Mouse (Mus musculus): ENCODE data around the gene Zfp956. TPM values are rescaled to one million over a fixed set of nuclear protein-coding genes. Genes with fewer than 3 reads are reported as not detected.
"Not testable (repeated sequence)": the region's sequence is repeated elsewhere in the genome, so short reads cannot be mapped to it uniquely, and the experiment has no call there.

Zfp956 gene
- polyA plus RNA-seq, 1 experiment from 2014 or later, result 2.8 TPM

- Histone ChIP-seq H3K4me1 (replicated peaks) (peaks cover 10% of the 10 kb centered on the region), H3K27ac (ENCODE audit: poor library complexity, severe bottlenecking) (peak within 1 kb of the TSS; percentile 97), H3K4me3 (peak within 1 kb of the TSS; percentile 92), H3K9ac (peak within 1 kb of the TSS; percentile 89), H3K9me3 (replicated peaks) (no peaks in the 10 kb centered on the region), H3K4me2 (peak within 1 kb of the TSS; percentile 90), H3K36me3 (no peaks in the 10 kb centered on the region), H3K27me3 (replicated peaks) (no peaks in the 10 kb centered on the region)
- ATAC-seq (ENCODE audit: insufficient number of reproducible peaks, low FRiP score), result peak; percentile 93
- WGBS, result under 1% methylated on average over 67 of the region's 67 CpGs
Measured at GRCm38 (mm10) chr6:47920447-47921340, 32.5 kb upstream of the Zfp956 start, which contains the start of gene Zfp212. Gene Zfp212 (plus strand): TSS chr6:47920476.

GRCm38 (mm10) chr6:47942461-47942860, 10.7 kb upstream of the Zfp956 start:
- WGBS, result 48% methylated on average over 12 of the region's 12 CpGs
- Histone ChIP-seq H3K4me2 (peak overlapping the region; percentile 90), H3K27me3 (replicated peaks) (peaks cover 12% of the 10 kb centered on the region), H3K9me3 (replicated peaks) (no peaks in the 10 kb centered on the region; the same call in 1 of the 2 replicates), H3K9ac (no peak overlapping the region), H3K36me3 (peaks cover 14% of the 10 kb centered on the region; the same call in 1 of the 2 replicates), H3K4me3 (peak overlapping the region; percentile 54), H3K27ac (ENCODE audit: poor library complexity, severe bottlenecking) (no peak overlapping the region), H3K4me1 (replicated peaks) (peaks cover 11% of the 10 kb centered on the region)
- ATAC-seq (ENCODE audit: insufficient number of reproducible peaks, low FRiP score), result no peak

- peaks cover 14% of the 10 kb centered on the region; the same call in 1 of the 2 replicates for H3K36me3 ChIP-seq
- H3K9ac ChIP-seq, result peak overlapping the region; percentile 64
- H3K4me3 ChIP-seq, result peak overlapping the region; percentile 54
- ATAC-seq (ENCODE audit: insufficient number of reproducible peaks, low FRiP score), result peak; percentile 89
- H3K9me3 ChIP-seq (replicated peaks), result no peaks in the 10 kb centered on the region; the same call in 1 of the 2 replicates
- peaks cover 12% of the 10 kb centered on the region for H3K27me3 ChIP-seq (replicated peaks)
- WGBS, result 8% methylated on average over 64 of the region's 64 CpGs
- H3K4me2 ChIP-seq, result peak overlapping the region; percentile 90
- peaks cover 11% of the 10 kb centered on the region for H3K4me1 ChIP-seq (replicated peaks)
- H3K27ac ChIP-seq (ENCODE audit: poor library complexity, severe bottlenecking), result no peak overlapping the region
Measured at GRCm38 (mm10) chr6:47943021-47943691, 10.0 kb upstream of the Zfp956 start.

GRCm38 (mm10) chr6:47943721-47944120, 9.5 kb upstream of the Zfp956 start:
- peak overlapping the region; percentile 90 for H3K4me2 ChIP-seq
- H3K27me3 ChIP-seq (replicated peaks), result peaks cover 13% of the 10 kb centered on the region
- no peak overlapping the region for H3K27ac ChIP-seq (ENCODE audit: poor library complexity, severe bottlenecking)
- peak overlapping the region; percentile 54 for H3K4me3 ChIP-seq
- H3K36me3 ChIP-seq, result peaks cover 14% of the 10 kb centered on the region; the same call in 1 of the 2 replicates
- H3K9ac ChIP-seq, result peak overlapping the region; percentile 64
- ATAC-seq (ENCODE audit: insufficient number of reproducible peaks, low FRiP score), result no peak
- WGBS, result 84% methylated on average over 3 of the region's 3 CpGs
- H3K4me1 ChIP-seq (replicated peaks), result peaks cover 11% of the 10 kb centered on the region
- no peaks in the 10 kb centered on the region; the same call in 1 of the 2 replicates for H3K9me3 ChIP-seq (replicated peaks)

GRCm38 (mm10) chr6:47947388-47947787, 5.8 kb upstream of the Zfp956 start:
- peaks cover 11% of the 10 kb centered on the region for H3K4me1 ChIP-seq (replicated peaks)
- peaks cover 14% of the 10 kb centered on the region; the same call in 1 of the 2 replicates for H3K36me3 ChIP-seq
- H3K4me3 ChIP-seq, result no peak overlapping the region
- H3K27ac ChIP-seq (ENCODE audit: poor library complexity, severe bottlenecking), result no peak overlapping the region
- peaks cover 31% of the 10 kb centered on the region for H3K27me3 ChIP-seq (replicated peaks)
- no peak overlapping the region for H3K4me2 ChIP-seq
- WGBS, result 93% methylated on average over 4 of the region's 4 CpGs
- H3K9me3 ChIP-seq (replicated peaks), result no peaks in the 10 kb centered on the region; the same call in 1 of the 2 replicates
- no peak for ATAC-seq (ENCODE audit: insufficient number of reproducible peaks, low FRiP score)
- no peak overlapping the region for H3K9ac ChIP-seq

- WGBS, result 90% methylated on average over 3 of the region's 3 CpGs
- Histone ChIP-seq H3K9ac (no peak overlapping the region), H3K27me3 (replicated peaks) (peaks cover 44% of the 10 kb centered on the region), H3K4me2 (no peak overlapping the region; the same call in 1 of the 2 replicates), H3K9me3 (replicated peaks) (no peaks in the 10 kb centered on the region), H3K36me3 (no peaks in the 10 kb centered on the region), H3K4me1 (replicated peaks) (no peaks in the 10 kb centered on the region), H3K4me3 (no peak overlapping the region), H3K27ac (ENCODE audit: poor library complexity, severe bottlenecking) (no peak overlapping the region)
- no peak for ATAC-seq (ENCODE audit: insufficient number of reproducible peaks, low FRiP score)
Measured at GRCm38 (mm10) chr6:47954425-47954824, 1.2 kb downstream of the Zfp956 start.

- no peak overlapping the region for H3K4me2 ChIP-seq
- peaks cover 32% of the 10 kb centered on the region; the same call in 1 of the 2 replicates for H3K27me3 ChIP-seq (replicated peaks)
- ATAC-seq (ENCODE audit: insufficient number of reproducible peaks, low FRiP score), result no peak
- H3K9me3 ChIP-seq (replicated peaks), result no peaks in the 10 kb centered on the region
- no peaks in the 10 kb centered on the region for H3K4me1 ChIP-seq (replicated peaks)
- H3K4me3 ChIP-seq, result no peak overlapping the region
- no peak overlapping the region for H3K9ac ChIP-seq
- no peaks in the 10 kb centered on the region for H3K36me3 ChIP-seq
- H3K27ac ChIP-seq (ENCODE audit: poor library complexity, severe bottlenecking), result no peak overlapping the region
Measured at GRCm38 (mm10) chr6:47957816-47958215, 4.6 kb downstream of the Zfp956 start.

GRCm38 (mm10) chr6:47960685-47961421, 7.7 kb downstream of the Zfp956 start:
- no peak for ATAC-seq (ENCODE audit: insufficient number of reproducible peaks, low FRiP score)
- peaks cover 43% of the 10 kb centered on the region for H3K27me3 ChIP-seq (replicated peaks)
- H3K36me3 ChIP-seq, result peaks cover 8% of the 10 kb centered on the region; the same call in 1 of the 2 replicates
- no peak overlapping the region for H3K4me3 ChIP-seq
- no peak overlapping the region for H3K4me2 ChIP-seq
- no peaks in the 10 kb centered on the region for H3K4me1 ChIP-seq (replicated peaks)
- no peaks in the 10 kb centered on the region for H3K9me3 ChIP-seq (replicated peaks)
- no peak overlapping the region for H3K27ac ChIP-seq (ENCODE audit: poor library complexity, severe bottlenecking)
- no peak overlapping the region for H3K9ac ChIP-seq
- 84% methylated on average over 6 of the region's 6 CpGs for WGBS

GRCm38 (mm10) chr6:47963051-47963450, 9.9 kb downstream of the Zfp956 start:
- Histone ChIP-seq H3K9ac (no peak overlapping the region), H3K36me3 (peaks cover 8% of the 10 kb centered on the region; the same call in 1 of the 2 replicates), H3K27ac (ENCODE audit: poor library complexity, severe bottlenecking) (no peak overlapping the region), H3K4me2 (no peak overlapping the region), H3K4me3 (no peak overlapping the region), H3K27me3 (replicated peaks) (peaks cover 32% of the 10 kb centered on the region), H3K9me3 (replicated peaks) (no peaks in the 10 kb centered on the region), H3K4me1 (replicated peaks) (no peaks in the 10 kb centered on the region)
- WGBS, result 70% methylated on average over 7 of the region's 7 CpGs
- no peak for ATAC-seq (ENCODE audit: insufficient number of reproducible peaks, low FRiP score)

- H3K9me3 ChIP-seq (replicated peaks); H3K9ac ChIP-seq; H3K4me3 ChIP-seq; H3K36me3 ChIP-seq; H3K27ac ChIP-seq (ENCODE audit: poor library complexity, severe bottlenecking); H3K4me1 ChIP-seq (replicated peaks); H3K4me2 ChIP-seq; ATAC-seq (ENCODE audit: insufficient number of reproducible peaks, low FRiP score): not testable (repeated sequence)
- WGBS, result 70% methylated on average over 1 of the region's 1 CpGs
- H3K27me3 ChIP-seq (replicated peaks), result peaks cover 42% of the 10 kb centered on the region
Measured at GRCm38 (mm10) chr6:47968166-47968565, 15.0 kb downstream of the Zfp956 start.

All from heart, embryonic 12.5 days (tissue).